Mouse (Mus musculus): ENCODE results near the gene Ero1lb. TPM values are rescaled to one million over a fixed set of nuclear protein-coding genes. Genes with fewer than 3 reads are reported as not detected.

The Ero1lb gene
- total and polyA plus RNA-seq, 3 experiments = 4.2 to 5.8 TPM; not detected in 1

- H3K4me3 ChIP-seq (ENCODE audit: control insufficient read depth in 1 of 2, insufficient read depth in 1 of 2, low read depth in 2 of 2, low read length in 2 of 2) = no peak overlapping the region
- no peak overlapping the region for H3K9ac ChIP-seq (ENCODE audit: control insufficient read depth, low read depth, low read length, poor library complexity, severe bottlenecking)
- peaks cover 0 to 6% of the 10 kb centered on the region in 2 experiments; a peak in 2 of 4 replicates for H3K36me3 ChIP-seq (ENCODE audit: control insufficient read depth in 1 of 2, insufficient read depth in 2 of 2, low read length in 2 of 2)
- H3K79me2 ChIP-seq (ENCODE audit: control insufficient read depth, insufficient read depth, low read length, poor library complexity) = no peaks in the 10 kb centered on the region; the same call in 1 of the 2 replicates
- TF ChIP-seq POLR2AphosphoS2 (IDR thresholded peaks at IDR 0.05; ENCODE audit: low read length) = no peak
- TF ChIP-seq RCOR1 (IDR thresholded peaks at IDR 0.05; ENCODE audit: low read depth, low read length) = no peak
- TF ChIP-seq ZMIZ1 (IDR thresholded peaks at IDR 0.05; ENCODE audit: low read depth, low read length) = no peak
- no peak for TF ChIP-seq GABPA (IDR thresholded peaks at IDR 0.05; ENCODE audit: low read depth, low read length)
- TF ChIP-seq E2F4 (IDR thresholded peaks at IDR 0.05; ENCODE audit: borderline replicate concordance, low read depth, low read length) = no peak
- TF ChIP-seq USF2 (IDR thresholded peaks at IDR 0.05; ENCODE audit: borderline replicate concordance in 1 of 2, insufficient read depth in 1 of 2, low read depth in 1 of 2, low read length in 2 of 2) = no peak
- TF ChIP-seq SMC3 (IDR thresholded peaks at IDR 0.05; ENCODE audit: low read depth, low read length) = no peak
- TF ChIP-seq EP300 (IDR thresholded peaks at IDR 0.05; ENCODE audit: low read depth in 1 of 2, low read length in 2 of 2) = no peak
- TF ChIP-seq KAT2A (conservative IDR thresholded peaks at IDR 0.05; ENCODE audit: low read depth, low read length) = no peak
- no peak for TF ChIP-seq CTCF (IDR thresholded peaks at IDR 0.05 in 2 of 3, conservative IDR thresholded peaks at IDR 0.05 in 1 of 3; ENCODE audit: control insufficient read depth in 1 of 3, insufficient read depth in 1 of 3, low read depth in 2 of 3, low read length in 3 of 3, poor library complexity in 1 of 3, severe bottlenecking in 1 of 3)
- no peak for TF ChIP-seq RAD21 (IDR thresholded peaks at IDR 0.05; ENCODE audit: low read depth, low read length)
- no peak overlapping the region for H3K27ac ChIP-seq (ENCODE audit: control insufficient read depth, low read depth, low read length)
- H3K4me1 ChIP-seq (ENCODE audit: control insufficient read depth in 1 of 2, insufficient read depth in 2 of 2, low read length in 2 of 2) = peaks cover 2 to 9% of the 10 kb centered on the region in 2 experiments; a peak in 2 of 4 replicates
- no peak for DNase-seq (ENCODE audit: low read depth, low spot score)
- H3K9me3 ChIP-seq (replicated peaks; ENCODE audit: insufficient read depth, low read length) = no peaks in the 10 kb centered on the region
- H3K27me3 ChIP-seq (ENCODE audit: control insufficient read depth in 1 of 2, insufficient read depth in 2 of 2, low read length in 2 of 2) = no peaks in the 10 kb centered on the region
Measured at GRCm38 (mm10) chr13:12567936-12568335, 2.3 kb downstream of the Ero1lb start.

- peak; percentile 11 for DNase-seq (ENCODE audit: low read depth, low spot score)
- Histone ChIP-seq H3K4me3 (ENCODE audit: control insufficient read depth in 1 of 2, insufficient read depth in 1 of 2, low read depth in 2 of 2, low read length in 2 of 2) (no peak overlapping the region), H3K4me1 (ENCODE audit: control insufficient read depth in 1 of 2, insufficient read depth in 2 of 2, low read length in 2 of 2) (peaks cover 2 to 9% of the 10 kb centered on the region in 2 experiments; a peak in 2 of 4 replicates), H3K27ac (ENCODE audit: control insufficient read depth, low read depth, low read length) (no peak overlapping the region), H3K9ac (ENCODE audit: control insufficient read depth, low read depth, low read length, poor library complexity, severe bottlenecking) (no peak overlapping the region), H3K36me3 (ENCODE audit: control insufficient read depth in 1 of 2, insufficient read depth in 2 of 2, low read length in 2 of 2) (peaks cover 0 to 6% of the 10 kb centered on the region in 2 experiments; a peak in 2 of 4 replicates), H3K27me3 (ENCODE audit: control insufficient read depth in 1 of 2, insufficient read depth in 2 of 2, low read length in 2 of 2) (no peaks in the 10 kb centered on the region), H3K9me3 (replicated peaks; ENCODE audit: insufficient read depth, low read length) (no peaks in the 10 kb centered on the region), H3K79me2 (ENCODE audit: control insufficient read depth, insufficient read depth, low read length, poor library complexity) (no peaks in the 10 kb centered on the region; the same call in 1 of the 2 replicates)
- TF ChIP-seq ZNF384 (IDR thresholded peaks at IDR 0.05; ENCODE audit: low read depth, low read length) = peak; percentile 66
- TF ChIP-seq KAT2A (conservative IDR thresholded peaks at IDR 0.05; ENCODE audit: low read depth, low read length) = no peak
- no peak for TF ChIP-seq CHD2 (IDR thresholded peaks at IDR 0.05; ENCODE audit: low read length)
- TF ChIP-seq ZC3H11A (IDR thresholded peaks at IDR 0.05; ENCODE audit: low read depth, low read length) = no peak
- TF ChIP-seq GATA1 (IDR thresholded peaks at IDR 0.05; ENCODE audit: low read depth, low read length) = 0 out of 2 replicates have a peak, but pooled peaks have one; percentile 14
Measured at GRCm38 (mm10) chr13:12568597-12569469, 3.2 kb downstream of the Ero1lb start.

Measured in MEL (cell line).